Mouse (Mus musculus) forebrain, postnatal 0 days (tissue): ENCODE results near the gene Rnd2. TPM values are rescaled to one million over a fixed set of nuclear protein-coding genes. Genes with fewer than 3 reads are reported as not detected.

ENCODE experiments used
- ATAC-seq: fragments of 200-750 bp; cut with Nextera tagmentation; 2 replicates; pipeline ENCODE4 v1.8.0; 2017; ENCODE audit warnings: mild to moderate bottlenecking, moderate library complexity
- DNase-seq: peaks from one replicate; pipeline ENCODE4 v3.0.0-alpha.2; 2015
- H3K27ac ChIP-seq: fragments of 300-500 bp; sonication (generic); 2 replicates; pipeline ENCODE4 v1.5.1; 2014; ENCODE audit warnings: low read depth, mild to moderate bottlenecking, antibody characterized with exemption, low read length, moderate library complexity, mixed read lengths
- H3K27me3 ChIP-seq: fragments of 300-500 bp; sonication (generic); 2 replicates; pipeline ENCODE4 v1.6.1; 2014; ENCODE audit warnings: mild to moderate bottlenecking, low read length, mixed read lengths; ENCODE audit not compliant: insufficient read depth
- H3K36me3 ChIP-seq: fragments of 300-500 bp; sonication (generic); 2 replicates; pipeline ENCODE4 v1.6.1; 2014; ENCODE audit warnings: mild to moderate bottlenecking, moderate library complexity; ENCODE audit not compliant: insufficient read depth
- H3K4me1 ChIP-seq: fragments of 300-500 bp; sonication (generic); 2 replicates; pipeline ENCODE4 v1.6.1; 2014; ENCODE audit warnings: antibody characterized with exemption; ENCODE audit not compliant: insufficient read depth
- H3K4me2 ChIP-seq: fragments of 300-500 bp; sonication (generic); 2 replicates; pipeline ENCODE4 v1.6.1; 2014; ENCODE audit warnings: low read depth, mild to moderate bottlenecking, moderate library complexity
- H3K4me3 ChIP-seq: fragments of 300-500 bp; sonication (generic); 2 replicates; pipeline ENCODE4 v1.5.1; 2014; ENCODE audit warnings: low read depth, low read length, mixed read lengths
- H3K9ac ChIP-seq: fragments of 300-500 bp; sonication (generic); 2 replicates; pipeline ENCODE4 v1.6.1; 2014; ENCODE audit warnings: mild to moderate bottlenecking
- H3K9me3 ChIP-seq: fragments of 300-500 bp; sonication (generic); 2 replicates; pipeline ENCODE4 v1.6.1; 2016; ENCODE audit warnings: low read length
- CTCF ChIP-seq: sonication (generic); IDR thresholded peaks from 2 replicates; pipeline ENCODE4 v1.5.1; 2016; ENCODE audit warnings: antibody characterized with exemption, control low read depth, low read depth
- WGBS: fragments of 180-500 bp; shearing (Covaris S2); extraction: QIAGEN DNeasy Blood & Tissue Kit; methylation state at CpG from one replicate; pipeline ENCODE4 v1.1.7; 2014; 5-methylcytosine and 5-hydroxymethylcytosine counted together
- polyA plus RNA-seq: library from polyadenylated mRNA; unstranded; fragments of >200 nt; fragmentation: Nextera tagmentation; extraction: Ambion mirVana; gene quantifications from 2 replicates; pipeline ENCODE4 v1.2.1, GENCODE M21; 2015
- total RNA-seq: library from RNA; depleted of rRNA; stranded (reverse); fragments of >200 nt; gene quantifications from 2 replicates; pipeline ENCODE4 v1.2.3, GENCODE M21; 2014

Rnd2 gene
- total and polyA plus RNA-seq, 2 experiments from 2014 or later = 71.4 to 96.6 TPM

DNA sequence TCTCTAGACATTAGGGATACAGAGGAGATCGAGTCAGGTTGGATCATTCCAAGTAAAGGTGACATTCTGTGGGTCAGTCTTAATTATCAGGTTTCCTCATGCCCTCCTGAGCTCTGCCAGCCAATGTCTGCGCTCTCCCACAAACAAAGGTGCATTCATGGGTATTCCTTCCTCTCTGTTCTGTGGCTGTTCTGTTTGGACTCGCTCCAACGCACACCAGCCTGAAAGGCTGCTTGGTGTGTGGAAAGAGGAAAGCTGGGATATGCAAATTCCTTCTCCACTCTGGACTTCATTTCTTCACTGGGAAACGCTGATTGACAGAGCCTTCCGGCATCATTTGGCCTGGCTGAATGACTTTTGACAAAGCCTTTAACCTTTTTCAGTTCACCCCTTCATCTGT is 10.1 kb upstream of the Rnd2 start:
- no peak for TF ChIP-seq CTCF
- no peaks in the 10 kb centered on the region for H3K9me3 ChIP-seq
- peaks cover 24% of the 10 kb centered on the region for H3K36me3 ChIP-seq
- DNase-seq (no peak), ATAC-seq (no peak)
- no peak overlapping the region for H3K27ac ChIP-seq
- H3K9ac ChIP-seq = no peak overlapping the region
- no peaks in the 10 kb centered on the region for H3K4me1 ChIP-seq
- H3K4me3 ChIP-seq = no peak overlapping the region
- H3K4me2 ChIP-seq = no peak overlapping the region
- 9% methylated on average over 6 of the region's 6 CpGs for WGBS
- no peaks in the 10 kb centered on the region for H3K27me3 ChIP-seq

- ATAC-seq = no peak
- no peaks in the 10 kb centered on the region for H3K9me3 ChIP-seq
- no peak overlapping the region for H3K4me3 ChIP-seq
- no peak for DNase-seq
- H3K4me1 ChIP-seq = no peaks in the 10 kb centered on the region
- no peaks in the 10 kb centered on the region for H3K27me3 ChIP-seq
- no peak overlapping the region for H3K27ac ChIP-seq
- WGBS = 87% methylated on average over 7 of the region's 7 CpGs
- no peak overlapping the region for H3K9ac ChIP-seq
- no peak overlapping the region for H3K4me2 ChIP-seq
- TF ChIP-seq CTCF = no peak
- H3K36me3 ChIP-seq = peaks cover 32% of the 10 kb centered on the region
These were observed 9.2 kb upstream of the Rnd2 start for GRCm38 (mm10) chr11:101455627-101456026.

DNA sequence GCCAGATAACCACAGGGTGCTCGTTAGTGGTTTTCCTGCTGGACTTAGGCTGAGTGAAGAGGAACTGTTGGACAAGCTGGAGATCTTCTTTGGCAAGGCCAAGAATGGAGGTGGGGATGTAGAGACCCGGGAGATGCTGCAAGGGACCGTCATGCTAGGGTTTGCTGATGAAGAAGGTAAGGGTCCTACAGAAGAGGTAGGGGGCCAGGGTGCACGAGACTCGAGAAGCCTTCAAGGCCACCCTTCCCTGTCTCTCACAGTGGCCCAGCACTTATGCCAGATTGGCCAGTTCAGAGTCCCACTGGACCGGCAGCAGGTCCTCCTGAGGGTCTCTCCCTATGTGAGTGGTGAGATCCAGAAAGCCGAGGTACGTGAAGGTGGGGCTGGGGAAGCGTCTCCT is 7.2 kb upstream of the Rnd2 start:
- H3K9ac ChIP-seq = no peak overlapping the region
- no peak overlapping the region for H3K4me3 ChIP-seq
- H3K27me3 ChIP-seq = no peaks in the 10 kb centered on the region
- ATAC-seq = no peak
- no peaks in the 10 kb centered on the region for H3K9me3 ChIP-seq
- 86% methylated on average over 9 of the region's 9 CpGs for WGBS
- no peaks in the 10 kb centered on the region for H3K4me1 ChIP-seq
- H3K4me2 ChIP-seq = no peak overlapping the region
- no peak for TF ChIP-seq CTCF
- H3K36me3 ChIP-seq = peaks cover 51% of the 10 kb centered on the region
- no peak for DNase-seq
- H3K27ac ChIP-seq = no peak overlapping the region

- Histone ChIP-seq H3K9me3 (no peaks in the 10 kb centered on the region), H3K27me3 (no peaks in the 10 kb centered on the region), H3K27ac (no peak overlapping the region), H3K4me2 (no peak overlapping the region), H3K9ac (no peak overlapping the region), H3K4me3 (no peak overlapping the region), H3K4me1 (no peaks in the 10 kb centered on the region), H3K36me3 (peaks cover 51% of the 10 kb centered on the region)
- TF ChIP-seq CTCF = no peak
- ATAC-seq (no peak), DNase-seq (no peak)
- 85% methylated on average over 12 of the region's 12 CpGs for WGBS
These were observed 6.6 kb upstream of the Rnd2 start for GRCm38 (mm10) chr11:101458217-101458616.

DNA sequence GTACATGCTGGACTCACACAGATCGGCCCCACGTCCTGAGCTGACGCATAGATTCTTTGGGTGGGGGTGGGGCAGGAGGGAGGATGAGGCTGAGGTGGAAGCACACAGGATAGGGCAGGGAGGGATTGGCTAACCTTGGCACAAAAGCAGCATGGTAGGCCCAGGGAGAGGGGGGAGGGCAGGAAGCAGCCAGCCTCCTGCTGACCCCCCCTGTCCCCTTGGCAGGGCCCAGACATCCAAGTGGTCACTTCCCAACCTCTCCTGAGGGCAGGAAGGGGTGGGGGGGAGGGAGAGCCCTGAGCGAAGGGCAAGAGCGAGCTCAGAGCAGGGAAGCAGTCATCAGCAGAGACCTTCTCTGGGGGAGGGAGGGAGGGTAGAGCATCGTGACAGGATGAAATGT is 5.1 kb upstream of the Rnd2 start:
- Histone ChIP-seq H3K4me2 (no peak overlapping the region), H3K27me3 (no peaks in the 10 kb centered on the region), H3K9ac (no peak overlapping the region), H3K4me3 (no peak overlapping the region), H3K27ac (no peak overlapping the region), H3K4me1 (peaks cover 13% of the 10 kb centered on the region), H3K36me3 (peaks cover 51% of the 10 kb centered on the region), H3K9me3 (no peaks in the 10 kb centered on the region)
- DNase-seq (no peak), ATAC-seq (no peak)
- WGBS = 46% methylated on average over 6 of the region's 6 CpGs
- TF ChIP-seq CTCF = no peak

DNA sequence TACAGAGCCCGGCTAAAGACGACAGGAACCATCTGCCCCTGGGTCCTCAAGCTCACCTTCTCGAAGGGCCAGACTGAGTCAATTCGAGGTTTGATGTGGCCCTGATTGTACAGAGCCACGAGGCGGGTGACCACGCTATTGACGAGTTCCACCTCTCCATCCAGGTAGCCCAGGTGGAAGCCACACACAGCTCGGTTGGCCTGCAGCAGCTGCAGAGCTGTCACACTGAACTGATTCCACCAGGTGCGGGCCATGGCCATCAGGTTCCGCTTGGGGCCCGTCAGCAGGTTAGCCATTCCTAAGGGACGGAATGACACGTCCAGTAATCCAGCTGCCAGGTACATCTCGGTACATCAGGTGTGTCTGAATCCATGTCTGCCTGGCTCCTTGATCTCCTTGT is 4.5 kb upstream of the Rnd2 start:
- H3K9ac ChIP-seq = no peak overlapping the region
- peaks cover 51% of the 10 kb centered on the region for H3K36me3 ChIP-seq
- no peak for TF ChIP-seq CTCF
- 87% methylated on average over 15 of the region's 15 CpGs for WGBS
- DNase-seq (no peak), ATAC-seq (no peak)
- H3K4me2 ChIP-seq = no peak overlapping the region
- no peak overlapping the region for H3K27ac ChIP-seq
- no peak overlapping the region for H3K4me3 ChIP-seq
- peaks cover 14% of the 10 kb centered on the region for H3K4me1 ChIP-seq
- H3K27me3 ChIP-seq = no peaks in the 10 kb centered on the region
- no peaks in the 10 kb centered on the region for H3K9me3 ChIP-seq

GRCm38 (mm10) chr11:101462141-101462540 is 2.7 kb upstream of the Rnd2 start:
- Histone ChIP-seq H3K27ac (no peak overlapping the region), H3K9me3 (no peaks in the 10 kb centered on the region), H3K4me3 (no peak overlapping the region), H3K4me2 (no peak overlapping the region), H3K4me1 (peaks cover 14% of the 10 kb centered on the region), H3K27me3 (no peaks in the 10 kb centered on the region), H3K9ac (no peak overlapping the region), H3K36me3 (peaks cover 47% of the 10 kb centered on the region)
- ATAC-seq = no peak
- WGBS = 76% methylated on average over 14 of the region's 14 CpGs
- TF ChIP-seq CTCF = no peak
- DNase-seq = no peak
